Mouse (Mus musculus) small intestine, adult 2 months (tissue): ENCODE results near the gene Nphp4. TPM values are rescaled to one million over a fixed set of nuclear protein-coding genes. Genes with fewer than 3 reads are reported as not detected.
A peak's percentile ranks its signal among the peaks of the same experiment; 100 is the strongest.

Source experiments
- H3K27ac ChIP-seq: fragments of 200-500 bp; 2 replicates; pipeline ENCODE4 v1.5.1; 2012; ENCODE audit warnings: low read depth, low read length, control low read depth, inconsistent platforms; ENCODE audit not compliant: insufficient read depth
- H3K27me3 ChIP-seq: fragments of 200-500 bp; 2 replicates; pipeline ENCODE4 v1.6.1; 2012; ENCODE audit warnings: mild to moderate bottlenecking, moderate library complexity, low read length, inconsistent platforms; ENCODE audit not compliant: control insufficient read depth, insufficient read depth
- H3K36me3 ChIP-seq: fragments of 200-500 bp; 2 replicates; pipeline ENCODE4 v1.6.1; 2012; ENCODE audit warnings: mild to moderate bottlenecking, low read length, control low read depth, inconsistent platforms; ENCODE audit not compliant: control insufficient read depth, insufficient read depth
- H3K4me1 ChIP-seq: fragments of 200-500 bp; 2 replicates; pipeline ENCODE4 v1.6.1; 2012; ENCODE audit warnings: low read length, inconsistent platforms, mixed read lengths; ENCODE audit not compliant: control insufficient read depth, insufficient read depth, insufficient read length
- H3K4me3 ChIP-seq: fragments of 200-500 bp; 2 replicates; pipeline ENCODE4 v1.5.1; 2012; ENCODE audit warnings: low read depth, mild to moderate bottlenecking, control low read depth, inconsistent platforms, low read length, moderate library complexity
- CTCF ChIP-seq: fragments of 200-500 bp; IDR thresholded peaks from 2 replicates; pipeline ENCODE4 v1.5.1; 2012; ENCODE audit warnings: low read depth, mild to moderate bottlenecking, control low read depth, inconsistent platforms, low read length, moderate library complexity, mixed read lengths; ENCODE audit not compliant: insufficient replicate concordance, insufficient read length; ENCODE audit errors: extremely low read depth
- POLR2A ChIP-seq: fragments of 200-500 bp; IDR thresholded peaks from 2 replicates; pipeline ENCODE4 v1.6.1; 2012; ENCODE audit warnings: low read depth, mild to moderate bottlenecking, control low read depth, inconsistent platforms, low read length, moderate library complexity
- WGBS: fragments of 180-500 bp; shearing (Covaris S2); methylation state at CpG from one replicate; pipeline ENCODE4 v1.1.7; 2018; 5-methylcytosine and 5-hydroxymethylcytosine counted together
- polyA plus RNA-seq: library from polyadenylated mRNA; depleted of rRNA; stranded (reverse); fragments of >200 nt; gene quantifications from 2 replicates; pipeline ENCODE4 v1.2.3, GENCODE M21; 2012; rRNA removed

Gene Nphp4
- polyA plus RNA-seq: 0.60 and 0.68 TPM in 2 replicates

DNA sequence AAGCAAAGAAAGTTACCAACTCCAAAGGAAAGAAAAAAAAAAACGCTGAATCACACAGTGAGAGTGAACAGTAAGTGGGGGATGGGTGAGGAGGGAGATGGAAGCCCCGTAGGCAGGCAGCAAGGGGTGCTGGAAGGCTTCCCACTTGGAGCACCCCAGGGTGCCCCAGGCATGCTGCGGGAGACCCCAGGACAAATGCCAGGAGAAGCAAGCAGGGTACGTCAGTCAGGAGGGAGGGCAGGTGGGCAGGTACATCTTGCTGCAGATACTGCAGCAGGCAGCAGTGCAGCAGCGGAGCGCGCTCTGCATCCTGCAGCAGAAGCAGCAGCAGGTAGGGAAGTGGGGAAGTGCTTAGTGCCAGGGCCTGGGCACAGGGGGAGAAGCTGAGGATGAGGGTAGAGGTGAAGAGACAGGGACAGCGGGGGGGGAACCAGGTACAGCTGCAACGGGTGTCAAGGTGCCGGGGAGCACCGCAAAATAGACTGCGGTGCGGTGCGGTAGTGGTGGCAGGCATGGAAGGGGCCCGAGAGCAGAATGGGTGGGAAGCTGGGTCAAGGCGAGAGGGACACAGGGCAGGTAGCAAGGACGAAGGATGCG, at the start of gene Nphp4:
TSS of gene Nphp4 (plus strand) at position 280 of the 597 bp plus-strand sequence.
- TF ChIP-seq CTCF: no peak
- TF ChIP-seq POLR2A: no peak
- 5% methylated on average over 18 of the region's 18 CpGs for WGBS
- H3K27ac ChIP-seq: no peak within 1 kb of the TSS
- H3K4me3 ChIP-seq: peak within 1 kb of the TSS; percentile 87
- H3K36me3 ChIP-seq: no peaks in the 10 kb centered on the region
- no peaks in the 10 kb centered on the region for H3K27me3 ChIP-seq
- peaks cover 3% of the 10 kb centered on the region; the same call in 1 of the 2 replicates for H3K4me1 ChIP-seq

DNA sequence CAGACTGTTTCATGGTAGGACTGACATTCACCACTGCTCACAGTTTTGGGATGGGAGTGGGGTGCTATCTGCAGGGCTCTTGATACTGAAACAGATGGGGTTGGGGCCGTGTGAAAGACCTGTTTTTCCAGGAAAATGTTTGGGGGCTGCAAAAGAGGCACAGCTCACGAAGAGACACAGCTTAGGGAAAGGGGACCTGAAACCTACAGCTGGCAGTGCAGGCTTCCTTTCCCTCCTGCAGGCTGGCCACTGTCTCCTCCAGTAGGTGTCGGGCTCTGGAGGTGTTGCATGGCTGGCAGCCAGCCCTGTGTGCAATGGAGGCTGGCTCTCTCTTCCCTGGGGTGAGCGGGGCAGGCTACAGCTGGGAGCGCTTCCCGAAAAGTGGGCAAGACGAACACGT, 48.2 kb upstream of the Nphp4 start:
- TF ChIP-seq POLR2A (no peak), CTCF (no peak)
- Histone ChIP-seq H3K4me1 (no peaks in the 10 kb centered on the region), H3K27me3 (no peaks in the 10 kb centered on the region), H3K36me3 (no peaks in the 10 kb centered on the region), H3K27ac (no peak overlapping the region), H3K4me3 (no peak overlapping the region)
- WGBS: 58% methylated on average over 8 of the region's 8 CpGs

DNA sequence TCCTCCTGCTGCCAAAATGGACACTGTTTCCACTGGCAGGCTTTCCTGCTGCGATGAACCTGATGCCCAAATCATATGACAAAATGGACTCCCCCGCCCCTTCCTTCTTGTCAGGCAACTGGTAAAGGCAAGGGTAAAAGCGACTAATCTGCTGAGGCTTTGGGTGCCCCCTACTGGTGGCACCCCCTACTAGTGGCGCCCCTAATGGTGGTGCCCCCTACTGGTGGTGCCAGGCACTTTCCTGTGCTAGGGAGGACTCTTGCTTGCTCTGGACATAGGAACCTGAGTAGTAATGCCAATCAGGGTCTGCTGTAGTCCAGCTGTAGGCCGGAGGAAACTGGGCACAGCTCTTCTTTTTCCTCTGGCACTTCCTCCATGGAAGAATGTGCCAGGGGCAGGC, 44.2 kb upstream of the Nphp4 start:
- Histone ChIP-seq H3K27ac (no peak overlapping the region), H3K27me3 (no peaks in the 10 kb centered on the region), H3K4me1 (no peaks in the 10 kb centered on the region), H3K36me3 (no peaks in the 10 kb centered on the region), H3K4me3 (no peak overlapping the region)
- WGBS: 65% methylated on average over 5 of the region's 5 CpGs
- no peak for TF ChIP-seq POLR2A
- TF ChIP-seq CTCF: peak; percentile 83; the same call in 1 of the 2 replicates

DNA sequence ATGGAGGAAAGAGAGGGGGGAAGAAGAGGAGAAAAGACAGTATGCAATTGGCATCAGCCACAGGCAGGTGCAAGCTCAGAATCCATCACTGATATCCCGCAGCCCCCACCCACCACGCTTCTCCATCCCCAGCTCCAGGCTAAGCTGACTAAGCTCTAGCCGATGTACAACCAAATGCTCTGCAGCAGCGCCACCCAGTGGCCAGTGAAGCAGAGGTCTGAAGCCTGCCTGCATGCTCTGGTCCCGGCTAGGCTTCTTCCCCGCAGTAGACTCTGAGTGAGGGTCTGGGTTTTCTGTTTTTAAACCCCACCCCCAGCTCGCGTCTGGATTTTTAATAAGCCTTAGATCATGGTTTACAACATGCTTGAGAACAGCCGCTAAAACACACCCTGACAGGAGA, 41.7 kb upstream of the Nphp4 start:
- no peaks in the 10 kb centered on the region for H3K27me3 ChIP-seq
- TF ChIP-seq POLR2A (no peak), CTCF (peak; percentile 67; the same call in 1 of the 2 replicates)
- no peak overlapping the region for H3K4me3 ChIP-seq
- no peaks in the 10 kb centered on the region for H3K36me3 ChIP-seq
- no peak overlapping the region for H3K27ac ChIP-seq
- H3K4me1 ChIP-seq: no peaks in the 10 kb centered on the region
- 11% methylated on average over 9 of the region's 9 CpGs for WGBS

DNA sequence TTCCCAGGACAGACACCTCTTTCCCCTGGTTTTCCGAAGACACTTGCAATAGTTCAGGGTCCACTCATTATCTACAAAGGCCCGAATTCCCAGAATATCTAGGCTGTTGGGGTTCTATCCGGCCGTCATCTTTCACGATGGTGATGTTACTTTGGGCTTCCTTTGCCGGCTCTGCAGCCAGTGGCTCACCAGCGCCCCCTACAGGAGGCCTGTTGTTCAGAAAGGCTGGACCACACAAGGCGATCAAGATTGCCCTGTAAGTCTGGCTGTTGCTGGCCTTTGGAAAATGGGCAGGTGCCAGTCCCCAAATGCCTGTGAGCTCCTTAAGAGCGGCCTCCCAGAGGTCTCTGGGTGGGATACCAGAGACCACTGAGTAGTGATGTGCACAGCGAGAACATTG, 41.3 kb upstream of the Nphp4 start:
- peak; percentile 90 for TF ChIP-seq CTCF
- no peak for TF ChIP-seq POLR2A
- Histone ChIP-seq H3K4me1 (no peaks in the 10 kb centered on the region), H3K36me3 (no peaks in the 10 kb centered on the region), H3K27ac (no peak overlapping the region), H3K4me3 (no peak overlapping the region), H3K27me3 (no peaks in the 10 kb centered on the region)
- WGBS: 17% methylated on average over 10 of the region's 10 CpGs

DNA sequence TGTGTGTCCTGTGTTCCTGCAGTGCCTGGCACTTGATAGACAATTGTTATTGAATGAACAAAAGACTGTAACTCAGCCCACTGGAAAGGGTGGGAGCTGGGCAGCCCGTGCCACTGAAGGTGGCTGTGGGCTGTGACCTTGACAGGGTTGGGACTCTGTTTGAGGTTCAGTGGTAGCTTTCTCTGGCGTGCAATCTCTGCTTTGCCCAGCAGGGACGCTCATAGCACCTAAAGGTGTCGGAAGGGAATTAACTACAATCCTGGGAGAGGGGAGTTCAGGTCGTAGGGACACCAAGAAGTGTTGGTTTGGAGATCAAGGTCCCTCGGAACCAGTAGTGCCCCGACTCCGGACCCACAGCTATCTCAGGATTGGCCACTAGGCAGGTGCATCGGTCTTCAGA, 35.6 kb upstream of the Nphp4 start:
- WGBS: 62% methylated on average over 9 of the region's 9 CpGs
- no peak for TF ChIP-seq CTCF
- H3K36me3 ChIP-seq: no peaks in the 10 kb centered on the region
- H3K27ac ChIP-seq: no peak overlapping the region
- H3K4me3 ChIP-seq: no peak overlapping the region
- no peaks in the 10 kb centered on the region for H3K4me1 ChIP-seq
- no peaks in the 10 kb centered on the region for H3K27me3 ChIP-seq

DNA sequence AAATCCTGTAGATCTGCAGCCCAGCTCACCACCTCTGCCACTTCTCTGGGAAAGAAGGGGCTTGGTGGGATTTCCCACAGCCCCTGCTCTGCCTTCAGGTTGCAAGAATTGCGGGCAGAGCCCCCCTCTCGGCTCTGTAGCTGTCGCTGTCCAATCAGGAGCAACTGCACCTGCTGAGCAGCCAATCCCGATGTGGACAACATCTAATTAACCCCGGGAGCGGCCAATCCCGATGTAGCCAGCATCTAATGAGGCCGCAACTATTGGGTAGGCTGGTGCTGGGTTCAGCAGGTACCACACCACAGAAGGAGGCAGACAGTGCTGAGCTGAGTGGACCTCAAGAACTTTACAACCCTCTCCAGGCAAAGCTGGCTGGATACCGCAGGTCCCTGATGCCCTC, 35.0 kb upstream of the Nphp4 start:
- Histone ChIP-seq H3K36me3 (no peaks in the 10 kb centered on the region), H3K4me3 (no peak overlapping the region), H3K4me1 (no peaks in the 10 kb centered on the region), H3K27me3 (no peaks in the 10 kb centered on the region), H3K27ac (no peak overlapping the region)
- 38% methylated on average over 9 of the region's 9 CpGs for WGBS
- TF ChIP-seq CTCF (no peak), POLR2A (no peak)

DNA sequence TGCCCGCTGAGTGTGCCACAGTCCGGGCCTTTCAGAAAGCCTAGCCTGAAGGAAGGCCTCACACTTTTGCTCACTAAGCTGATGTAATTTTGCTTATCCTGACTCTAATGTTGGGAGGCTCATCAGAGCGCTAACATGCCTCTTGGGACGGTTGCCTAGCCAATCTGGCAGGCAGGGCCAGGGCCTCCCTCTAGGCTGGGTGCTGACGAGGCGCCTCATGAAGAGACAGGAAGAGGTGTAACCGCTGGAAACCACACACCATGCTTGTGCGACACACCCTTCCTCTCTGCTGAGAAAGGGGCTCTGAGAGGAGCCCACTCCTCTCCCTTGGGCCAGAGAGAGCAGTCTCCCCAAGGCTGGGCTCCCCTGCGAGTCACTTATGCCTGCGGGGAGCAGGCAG, 30.3 kb upstream of the Nphp4 start:
- Histone ChIP-seq H3K4me3 (peak overlapping the region; percentile 31), H3K27ac (0 out of 2 replicates have a peak overlapping the region, but pooled peaks have one; percentile 21), H3K36me3 (no peaks in the 10 kb centered on the region), H3K27me3 (no peaks in the 10 kb centered on the region), H3K4me1 (no peaks in the 10 kb centered on the region)
- TF ChIP-seq POLR2A: no peak
- no peak for TF ChIP-seq CTCF
- 77% methylated on average over 10 of the region's 10 CpGs for WGBS
